Mouse (Mus musculus): ENCODE measurements around the gene Stk35. TPM values are rescaled to one million over a fixed set of nuclear protein-coding genes. Genes with fewer than 3 reads are reported as not detected.

The Stk35 gene
- polyA plus RNA-seq, 1 experiment, result 35.5 TPM

DNA sequence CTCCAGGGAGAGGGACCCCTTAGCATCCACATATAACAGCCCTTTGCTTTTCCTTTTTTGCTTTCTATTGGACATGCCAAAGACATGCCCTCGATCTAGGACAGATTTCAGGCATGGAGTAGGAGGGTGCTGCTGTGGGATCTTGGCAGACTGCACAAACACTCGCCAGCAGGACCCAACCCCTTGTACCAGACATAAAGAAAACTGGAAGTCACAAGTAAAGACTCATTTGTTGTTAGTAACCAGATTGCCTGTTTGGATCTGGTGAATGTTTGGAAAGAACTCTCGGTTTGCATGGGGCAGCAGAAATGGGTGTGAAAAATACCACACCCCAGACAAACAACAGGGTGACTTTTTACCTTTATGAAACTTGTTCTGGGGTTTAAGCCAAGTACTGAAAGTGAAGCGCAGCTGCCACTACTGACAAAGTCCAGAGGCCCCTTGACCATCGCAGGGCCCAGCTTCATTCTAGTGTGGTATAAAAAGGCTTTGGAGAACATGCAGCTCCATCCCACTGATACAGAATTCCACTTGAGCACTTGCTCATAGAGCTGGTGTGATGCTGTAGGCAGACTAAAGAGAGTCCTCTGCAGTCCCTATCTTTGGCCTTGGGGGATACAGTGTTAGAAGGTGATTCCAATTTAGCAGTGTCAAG is 17.4 kb downstream of the Stk35 start:
- no peaks in the 10 kb centered on the region for H3K27me3 ChIP-seq (ENCODE audit: control insufficient read depth, insufficient read depth, low read length, poor library complexity, severe bottlenecking)
- no peak overlapping the region for H3K9ac ChIP-seq (ENCODE audit: low read depth, poor library complexity, severe bottlenecking)
- peaks cover 23% of the 10 kb centered on the region for H3K36me3 ChIP-seq (ENCODE audit: control insufficient read depth, insufficient read depth, low read length, poor library complexity, severe bottlenecking)
- no peak for TF ChIP-seq POLR2A (IDR thresholded peaks at IDR 0.05; ENCODE audit: insufficient read depth, low read length)
- TF ChIP-seq EP300 (IDR thresholded peaks at IDR 0.05; ENCODE audit: insufficient read depth, low read depth, low read length), result no peak
- no peak for TF ChIP-seq CTCF (IDR thresholded peaks at IDR 0.05; ENCODE audit: low read depth, low read length)
- peaks cover 2% of the 10 kb centered on the region for H3K4me1 ChIP-seq (ENCODE audit: control insufficient read depth, insufficient read depth, low read length)
- peak overlapping the region; percentile 33; the same call in 1 of the 2 replicates for H3K27ac ChIP-seq (ENCODE audit: insufficient read depth, low read length)
- H3K9me3 ChIP-seq (replicated peaks; ENCODE audit: control insufficient read depth, insufficient read depth, low read length, poor library complexity, severe bottlenecking), result no peaks in the 10 kb centered on the region
- no peak overlapping the region for H3K4me3 ChIP-seq (ENCODE audit: low read depth, low read length)

DNA sequence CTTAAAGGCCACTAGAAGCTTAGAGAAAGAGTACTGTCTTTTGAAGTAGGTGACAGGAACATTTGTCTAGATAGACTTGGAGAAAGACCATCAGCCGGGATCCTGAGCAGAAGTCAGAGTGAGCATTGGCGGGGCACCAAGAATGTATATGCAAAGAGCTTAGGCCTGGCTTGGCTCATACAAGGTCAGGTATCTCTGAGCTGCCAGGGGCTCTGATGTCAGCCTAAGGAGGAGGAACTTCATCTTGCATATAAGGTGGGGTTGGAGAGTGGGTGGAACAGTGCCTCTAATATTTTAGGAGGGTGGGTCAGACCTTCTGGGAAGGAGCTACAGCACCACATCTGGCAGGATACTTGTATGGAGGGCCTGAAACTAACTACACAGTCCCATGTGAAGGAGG is 18.6 kb downstream of the Stk35 start:
- no peak for TF ChIP-seq EP300 (IDR thresholded peaks at IDR 0.05; ENCODE audit: insufficient read depth, low read depth, low read length)
- TF ChIP-seq CTCF (IDR thresholded peaks at IDR 0.05; ENCODE audit: low read depth, low read length), result no peak
- TF ChIP-seq POLR2A (IDR thresholded peaks at IDR 0.05; ENCODE audit: insufficient read depth, low read length), result no peak
- no peak overlapping the region for H3K4me3 ChIP-seq (ENCODE audit: low read depth, low read length)
- peaks cover 2% of the 10 kb centered on the region for H3K4me1 ChIP-seq (ENCODE audit: control insufficient read depth, insufficient read depth, low read length)
- H3K27ac ChIP-seq (ENCODE audit: insufficient read depth, low read length), result no peak overlapping the region
- H3K36me3 ChIP-seq (ENCODE audit: control insufficient read depth, insufficient read depth, low read length, poor library complexity, severe bottlenecking), result peaks cover 27% of the 10 kb centered on the region
- no peaks in the 10 kb centered on the region for H3K9me3 ChIP-seq (replicated peaks; ENCODE audit: control insufficient read depth, insufficient read depth, low read length, poor library complexity, severe bottlenecking)
- H3K9ac ChIP-seq (ENCODE audit: low read depth, poor library complexity, severe bottlenecking), result no peak overlapping the region
- H3K27me3 ChIP-seq (ENCODE audit: control insufficient read depth, insufficient read depth, low read length, poor library complexity, severe bottlenecking), result no peaks in the 10 kb centered on the region

DNA sequence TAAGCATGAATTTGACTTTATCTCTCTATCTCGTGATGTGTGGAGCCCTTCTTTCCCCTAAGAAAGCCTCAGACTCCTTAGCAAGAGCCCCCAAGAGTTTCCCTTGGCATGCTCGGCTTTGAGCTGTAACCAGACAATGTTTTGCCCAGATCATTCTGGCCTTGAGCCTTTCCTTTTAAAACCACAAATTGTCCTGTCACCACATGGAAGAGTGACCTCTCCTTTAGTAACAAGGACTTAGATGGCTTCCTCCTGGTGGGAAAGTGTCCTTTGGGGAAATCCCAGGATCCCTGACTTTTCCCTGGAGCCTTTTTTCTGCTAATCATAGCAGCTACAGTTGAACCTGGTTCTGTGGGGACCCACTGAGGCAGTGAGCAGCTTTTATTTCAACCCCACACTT is 19.2 kb downstream of the Stk35 start:
- no peak for TF ChIP-seq EP300 (IDR thresholded peaks at IDR 0.05; ENCODE audit: insufficient read depth, low read depth, low read length)
- no peak for TF ChIP-seq CTCF (IDR thresholded peaks at IDR 0.05; ENCODE audit: low read depth, low read length)
- TF ChIP-seq POLR2A (IDR thresholded peaks at IDR 0.05; ENCODE audit: insufficient read depth, low read length), result no peak
- Histone ChIP-seq H3K36me3 (ENCODE audit: control insufficient read depth, insufficient read depth, low read length, poor library complexity, severe bottlenecking) (peaks cover 24% of the 10 kb centered on the region), H3K9ac (ENCODE audit: low read depth, poor library complexity, severe bottlenecking) (no peak overlapping the region)

DNA sequence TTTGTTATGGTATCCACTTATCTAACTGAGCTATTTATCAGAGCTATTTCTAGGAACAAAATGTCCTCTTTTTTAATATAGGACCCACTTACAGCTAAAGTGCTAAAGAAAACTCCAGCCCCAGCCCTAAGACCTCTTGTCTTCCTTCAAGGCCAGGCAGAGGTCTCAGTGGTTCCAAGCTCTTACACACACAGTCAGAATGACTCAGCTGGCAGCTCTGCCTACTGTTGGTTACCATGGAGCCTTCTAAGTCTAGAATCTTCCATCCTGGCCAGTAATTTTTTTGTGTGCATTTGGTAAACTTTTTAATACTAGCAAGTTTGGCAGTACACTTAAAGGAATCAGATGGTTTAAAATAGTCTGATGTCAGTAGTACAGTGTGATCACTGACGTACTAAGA is 19.6 kb downstream of the Stk35 start:
- Histone ChIP-seq H3K9ac (ENCODE audit: low read depth, poor library complexity, severe bottlenecking) (no peak overlapping the region), H3K36me3 (ENCODE audit: control insufficient read depth, insufficient read depth, low read length, poor library complexity, severe bottlenecking) (peaks cover 24% of the 10 kb centered on the region), H3K4me3 (ENCODE audit: low read depth, low read length) (no peak overlapping the region), H3K4me1 (ENCODE audit: control insufficient read depth, insufficient read depth, low read length) (peaks cover 2% of the 10 kb centered on the region), H3K27ac (ENCODE audit: insufficient read depth, low read length) (no peak overlapping the region), H3K9me3 (replicated peaks; ENCODE audit: control insufficient read depth, insufficient read depth, low read length, poor library complexity, severe bottlenecking) (no peaks in the 10 kb centered on the region), H3K27me3 (ENCODE audit: control insufficient read depth, insufficient read depth, low read length, poor library complexity, severe bottlenecking) (no peaks in the 10 kb centered on the region)
- TF ChIP-seq POLR2A (IDR thresholded peaks at IDR 0.05; ENCODE audit: insufficient read depth, low read length) (no peak), CTCF (IDR thresholded peaks at IDR 0.05; ENCODE audit: low read depth, low read length) (no peak), EP300 (IDR thresholded peaks at IDR 0.05; ENCODE audit: insufficient read depth, low read depth, low read length) (no peak)

More for the DNA sequence above, 19.2 kb downstream of the Stk35 start:
- H3K4me3 ChIP-seq (ENCODE audit: low read depth, low read length), result no peak overlapping the region
- no peaks in the 10 kb centered on the region for H3K27me3 ChIP-seq (ENCODE audit: control insufficient read depth, insufficient read depth, low read length, poor library complexity, severe bottlenecking)
- H3K27ac ChIP-seq (ENCODE audit: insufficient read depth, low read length), result no peak overlapping the region
- H3K9me3 ChIP-seq (replicated peaks; ENCODE audit: control insufficient read depth, insufficient read depth, low read length, poor library complexity, severe bottlenecking), result no peaks in the 10 kb centered on the region
- H3K4me1 ChIP-seq (ENCODE audit: control insufficient read depth, insufficient read depth, low read length), result peaks cover 2% of the 10 kb centered on the region

GRCm38 (mm10) chr2:129821021-129821420 is 20.7 kb downstream of the Stk35 start:
- TF ChIP-seq POLR2A (IDR thresholded peaks at IDR 0.05; ENCODE audit: insufficient read depth, low read length), result no peak
- TF ChIP-seq EP300 (IDR thresholded peaks at IDR 0.05; ENCODE audit: insufficient read depth, low read depth, low read length), result no peak
- TF ChIP-seq CTCF (IDR thresholded peaks at IDR 0.05; ENCODE audit: low read depth, low read length), result no peak
- no peak overlapping the region for H3K4me3 ChIP-seq (ENCODE audit: low read depth, low read length)
- H3K9ac ChIP-seq (ENCODE audit: low read depth, poor library complexity, severe bottlenecking), result no peak overlapping the region
- no peaks in the 10 kb centered on the region for H3K27me3 ChIP-seq (ENCODE audit: control insufficient read depth, insufficient read depth, low read length, poor library complexity, severe bottlenecking)
- H3K36me3 ChIP-seq (ENCODE audit: control insufficient read depth, insufficient read depth, low read length, poor library complexity, severe bottlenecking), result peaks cover 18% of the 10 kb centered on the region
- no peak overlapping the region for H3K27ac ChIP-seq (ENCODE audit: insufficient read depth, low read length)
- peaks cover 2% of the 10 kb centered on the region for H3K4me1 ChIP-seq (ENCODE audit: control insufficient read depth, insufficient read depth, low read length)
- no peaks in the 10 kb centered on the region for H3K9me3 ChIP-seq (replicated peaks; ENCODE audit: control insufficient read depth, insufficient read depth, low read length, poor library complexity, severe bottlenecking)

DNA sequence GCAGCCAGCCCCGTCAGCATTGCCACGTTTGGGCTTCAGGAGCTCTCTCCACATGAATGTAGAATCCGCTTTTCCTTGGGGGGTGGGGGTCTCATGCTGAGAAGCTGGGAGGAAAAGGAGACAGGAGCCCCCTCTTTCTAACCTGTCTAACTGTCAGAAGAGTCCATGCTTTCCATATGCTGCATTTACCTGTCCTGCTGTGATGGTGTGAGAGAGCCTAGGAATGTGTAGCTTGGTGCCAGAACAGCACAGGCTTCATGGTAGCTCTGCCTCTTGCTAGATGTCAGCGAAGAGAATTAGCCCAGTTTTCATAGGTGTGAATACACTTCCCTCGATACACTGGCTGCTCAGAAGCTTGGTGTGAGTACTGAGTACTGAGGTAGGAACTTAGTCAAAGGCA is 21.3 kb downstream of the Stk35 start:
- Histone ChIP-seq H3K36me3 (ENCODE audit: control insufficient read depth, insufficient read depth, low read length, poor library complexity, severe bottlenecking) (peaks cover 16% of the 10 kb centered on the region), H3K27ac (ENCODE audit: insufficient read depth, low read length) (no peak overlapping the region), H3K4me3 (ENCODE audit: low read depth, low read length) (no peak overlapping the region), H3K9ac (ENCODE audit: low read depth, poor library complexity, severe bottlenecking) (no peak overlapping the region), H3K9me3 (replicated peaks; ENCODE audit: control insufficient read depth, insufficient read depth, low read length, poor library complexity, severe bottlenecking) (no peaks in the 10 kb centered on the region), H3K27me3 (ENCODE audit: control insufficient read depth, insufficient read depth, low read length, poor library complexity, severe bottlenecking) (no peaks in the 10 kb centered on the region), H3K4me1 (ENCODE audit: control insufficient read depth, insufficient read depth, low read length) (peaks cover 2% of the 10 kb centered on the region)
- TF ChIP-seq CTCF (IDR thresholded peaks at IDR 0.05; ENCODE audit: low read depth, low read length) (no peak), POLR2A (IDR thresholded peaks at IDR 0.05; ENCODE audit: insufficient read depth, low read length) (no peak), EP300 (IDR thresholded peaks at IDR 0.05; ENCODE audit: insufficient read depth, low read depth, low read length) (no peak)

All from ES-Bruce4 (cell line).